Mouse (Mus musculus) midbrain, postnatal 0 days (tissue): ENCODE results near the gene Fam43a. TPM values are rescaled to one million over a fixed set of nuclear protein-coding genes. Genes with fewer than 3 reads are reported as not detected.

Experiments
- ATAC-seq: fragments of 200-750 bp; cut with Nextera tagmentation; 2 replicates; pipeline ENCODE4 v1.8.0; 2017; ENCODE audit warnings: moderate number of reproducible peaks, mild to moderate bottlenecking, moderate TSS enrichment, moderate library complexity; ENCODE audit not compliant: low FRiP score
- DNase-seq: peaks from one replicate; pipeline ENCODE4 v3.0.0-alpha.2; 2015; ENCODE audit warnings: low spot score
- H3K27ac ChIP-seq: fragments of 300-500 bp; sonication (generic); 2 replicates; pipeline ENCODE4 v1.5.1; 2014; ENCODE audit warnings: low read depth, mild to moderate bottlenecking, low read length, mixed read lengths
- H3K27me3 ChIP-seq: fragments of 300-500 bp; sonication (generic); 2 replicates; pipeline ENCODE4 v1.6.1; 2014; ENCODE audit warnings: low read length, control low read depth, mixed read lengths; ENCODE audit not compliant: insufficient read depth
- H3K36me3 ChIP-seq: fragments of 300-500 bp; sonication (generic); 2 replicates; pipeline ENCODE4 v1.6.1; 2014; ENCODE audit warnings: low read length, control low read depth, mixed read lengths; ENCODE audit not compliant: insufficient read depth
- H3K4me1 ChIP-seq: fragments of 300-500 bp; sonication (generic); 2 replicates; pipeline ENCODE4 v1.6.1; 2014; ENCODE audit warnings: mild to moderate bottlenecking, control low read depth, antibody characterized with exemption, low read length, mixed read lengths; ENCODE audit not compliant: insufficient read depth
- H3K4me2 ChIP-seq: fragments of 300-500 bp; sonication (generic); 2 replicates; pipeline ENCODE4 v1.6.1; 2014; ENCODE audit warnings: low read depth, mild to moderate bottlenecking, low read length, mixed read lengths; ENCODE audit not compliant: poor library complexity, severe bottlenecking
- H3K4me3 ChIP-seq: fragments of 300-500 bp; sonication (generic); 2 replicates; pipeline ENCODE4 v1.5.1; 2014; ENCODE audit warnings: low read depth, mild to moderate bottlenecking, low read length, moderate library complexity
- H3K9ac ChIP-seq: fragments of 300-500 bp; sonication (generic); replicated peaks from 2 replicates; pipeline ENCODE4 v1.6.1; 2014; ENCODE audit warnings: mild to moderate bottlenecking, low read length, moderate library complexity, mixed read lengths; ENCODE audit not compliant: poor library complexity, severe bottlenecking
- H3K9me3 ChIP-seq: fragments of 300-500 bp; sonication (generic); 2 replicates; pipeline ENCODE4 v1.6.1; 2016; ENCODE audit warnings: low read length, control low read depth
- CTCF ChIP-seq: IDR thresholded peaks from 2 replicates; pipeline ENCODE4 v1.5.1; 2016; ENCODE audit warnings: antibody characterized with exemption, mild to moderate bottlenecking
- WGBS: fragments of 180-500 bp; shearing (Covaris S2); extraction: QIAGEN DNeasy Blood & Tissue Kit; methylation state at CpG from one replicate; pipeline ENCODE4 v1.1.7; 2014; 5-methylcytosine and 5-hydroxymethylcytosine counted together
- polyA plus RNA-seq: library from polyadenylated mRNA; unstranded; fragments of >200 nt; fragmentation: Nextera tagmentation; extraction: Ambion mirVana; gene quantifications from 2 replicates; pipeline ENCODE4 v1.2.1, GENCODE M21; 2015
- total RNA-seq: library from RNA; depleted of rRNA; stranded (reverse); fragments of >200 nt; gene quantifications from 2 replicates; pipeline ENCODE4 v1.2.3, GENCODE M21; 2014

The Fam43a gene
- total and polyA plus RNA-seq, 2 experiments from 2014 or later: 10.1 to 22.3 TPM

DNA sequence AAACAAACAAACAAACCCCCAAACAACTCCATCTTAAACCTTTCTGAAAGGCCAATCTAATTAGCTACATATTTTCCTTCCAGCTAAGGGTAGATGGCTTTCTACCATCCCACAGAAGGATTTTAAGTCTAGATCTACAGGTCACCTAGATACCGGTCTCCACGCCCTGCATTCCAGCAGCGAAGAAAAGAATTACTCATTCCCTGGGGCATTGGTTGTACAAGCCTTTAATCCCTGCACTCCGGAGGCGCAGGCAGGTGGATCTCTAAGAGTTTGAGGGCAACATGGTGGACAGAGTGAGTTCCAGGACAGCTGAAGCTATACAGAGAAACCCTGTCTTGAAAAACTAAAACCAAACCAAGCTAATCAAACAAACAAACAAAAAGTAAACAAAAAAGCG lies 28.9 kb downstream of the Fam43a start:
- H3K9me3 ChIP-seq: no peaks in the 10 kb centered on the region
- H3K36me3 ChIP-seq: no peaks in the 10 kb centered on the region
- H3K4me2 ChIP-seq: no peak overlapping the region
- ATAC-seq (no peak), DNase-seq (no peak)
- no peaks in the 10 kb centered on the region for H3K4me1 ChIP-seq
- H3K27me3 ChIP-seq: no peaks in the 10 kb centered on the region
- WGBS: 41% methylated on average over 6 of the region's 6 CpGs
- no peak for TF ChIP-seq CTCF
- no peak overlapping the region for H3K27ac ChIP-seq
- no peak overlapping the region for H3K9ac ChIP-seq
- H3K4me3 ChIP-seq: no peak overlapping the region

DNA sequence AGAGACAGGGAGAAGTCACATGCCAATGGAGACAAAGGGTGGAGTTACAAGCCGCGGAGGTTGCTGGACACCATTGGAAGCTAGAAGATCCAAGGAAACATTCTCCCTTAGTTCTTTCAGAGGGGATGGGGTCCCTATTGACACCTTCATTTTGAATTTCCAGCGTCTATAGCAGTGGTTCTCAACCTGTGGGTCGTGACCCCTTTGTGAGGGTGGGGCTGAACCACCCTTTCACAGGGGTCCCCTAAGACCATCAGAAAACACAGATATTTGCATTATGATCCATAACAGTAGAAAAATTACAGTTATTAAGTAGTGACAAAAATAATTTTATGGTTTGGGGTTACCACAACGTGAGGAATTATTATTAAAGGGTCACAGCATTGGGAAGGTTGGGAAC lies 30.0 kb downstream of the Fam43a start:
- no peaks in the 10 kb centered on the region for H3K36me3 ChIP-seq
- no peak overlapping the region for H3K4me3 ChIP-seq
- no peaks in the 10 kb centered on the region for H3K27me3 ChIP-seq
- no peak overlapping the region for H3K27ac ChIP-seq
- H3K9me3 ChIP-seq: no peaks in the 10 kb centered on the region
- TF ChIP-seq CTCF: no peak
- DNase-seq (no peak), ATAC-seq (no peak)
- no peak overlapping the region for H3K9ac ChIP-seq
- 85% methylated on average over 5 of the region's 5 CpGs for WGBS
- no peaks in the 10 kb centered on the region for H3K4me1 ChIP-seq
- no peak overlapping the region for H3K4me2 ChIP-seq

DNA sequence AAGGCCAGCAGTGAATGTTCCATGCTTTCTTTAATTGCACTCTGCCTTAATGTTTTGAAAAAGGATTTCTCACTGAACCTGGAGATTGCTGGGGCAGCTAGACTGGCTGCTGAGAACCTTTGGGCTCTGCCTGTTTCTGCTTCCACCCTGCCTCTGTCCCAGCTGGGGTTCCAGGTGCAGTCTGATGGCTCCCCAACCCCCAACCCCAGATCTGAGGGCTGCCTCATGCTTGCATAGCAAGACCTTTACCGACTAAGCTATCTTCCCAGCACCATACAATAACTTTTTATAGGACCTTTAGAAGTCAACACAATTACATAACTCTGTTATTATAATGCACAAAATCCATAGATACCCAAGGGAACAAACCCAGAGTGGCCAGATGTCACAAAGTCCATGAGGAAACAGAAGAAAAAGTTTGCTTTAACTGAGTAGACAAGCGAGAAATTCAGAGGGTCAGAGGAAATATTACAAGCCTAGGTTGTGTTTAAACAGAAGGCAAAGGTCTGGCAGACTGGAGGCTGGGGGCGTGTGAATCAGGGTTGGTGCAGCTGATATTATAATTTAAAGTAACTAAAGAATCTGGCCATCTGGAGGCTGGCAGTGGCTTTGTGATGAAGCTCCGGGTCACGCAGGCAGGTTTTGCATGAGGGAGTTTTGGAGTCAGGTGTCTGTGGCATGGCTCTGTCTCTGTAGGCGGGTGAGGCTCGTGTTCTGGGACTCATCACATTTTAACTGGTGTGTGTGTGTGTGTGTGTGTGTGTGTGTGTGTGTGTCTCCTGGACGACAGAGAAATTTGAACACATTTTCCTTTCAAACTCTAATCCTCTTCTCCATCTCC lies 34.6 kb downstream of the Fam43a start:
- H3K9me3 ChIP-seq: no peaks in the 10 kb centered on the region
- DNase-seq (no peak), ATAC-seq (no peak)
- 58% methylated on average over 8 of the region's 8 CpGs for WGBS
- H3K27ac ChIP-seq: no peak overlapping the region
- H3K9ac ChIP-seq: no peak overlapping the region
- H3K4me1 ChIP-seq: no peaks in the 10 kb centered on the region
- no peaks in the 10 kb centered on the region for H3K36me3 ChIP-seq
- H3K4me2 ChIP-seq: no peak overlapping the region
- no peak for TF ChIP-seq CTCF
- H3K27me3 ChIP-seq: no peaks in the 10 kb centered on the region
- H3K4me3 ChIP-seq: no peak overlapping the region

DNA sequence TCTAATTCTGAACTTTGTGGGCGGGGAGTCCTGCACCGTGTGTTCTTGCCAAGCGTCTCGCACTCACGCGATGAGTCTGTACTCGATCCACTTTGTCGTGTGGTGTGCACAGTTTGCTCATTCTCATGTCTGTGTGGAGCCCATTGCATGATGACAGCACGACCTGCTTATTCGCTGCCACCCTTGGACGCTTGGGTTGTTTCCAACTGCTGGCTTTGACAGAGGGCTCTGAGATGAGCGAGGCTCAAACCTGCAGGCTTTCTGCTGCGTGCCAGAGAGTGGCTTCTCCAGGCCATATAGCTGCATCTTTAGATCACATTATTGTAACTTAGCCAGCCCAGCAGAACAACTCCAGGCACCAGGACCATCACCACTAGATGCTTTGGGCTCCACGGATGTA lies 39.1 kb downstream of the Fam43a start:
- ATAC-seq (no peak), DNase-seq (peak; percentile 30)
- TF ChIP-seq CTCF: no peak
- 91% methylated on average over 14 of the region's 14 CpGs for WGBS
- no peak overlapping the region for H3K4me2 ChIP-seq
- H3K9ac ChIP-seq: no peak overlapping the region
- no peaks in the 10 kb centered on the region for H3K36me3 ChIP-seq
- no peaks in the 10 kb centered on the region for H3K9me3 ChIP-seq
- H3K27me3 ChIP-seq: no peaks in the 10 kb centered on the region
- no peaks in the 10 kb centered on the region for H3K4me1 ChIP-seq
- no peak overlapping the region for H3K27ac ChIP-seq
- no peak overlapping the region for H3K4me3 ChIP-seq

DNA sequence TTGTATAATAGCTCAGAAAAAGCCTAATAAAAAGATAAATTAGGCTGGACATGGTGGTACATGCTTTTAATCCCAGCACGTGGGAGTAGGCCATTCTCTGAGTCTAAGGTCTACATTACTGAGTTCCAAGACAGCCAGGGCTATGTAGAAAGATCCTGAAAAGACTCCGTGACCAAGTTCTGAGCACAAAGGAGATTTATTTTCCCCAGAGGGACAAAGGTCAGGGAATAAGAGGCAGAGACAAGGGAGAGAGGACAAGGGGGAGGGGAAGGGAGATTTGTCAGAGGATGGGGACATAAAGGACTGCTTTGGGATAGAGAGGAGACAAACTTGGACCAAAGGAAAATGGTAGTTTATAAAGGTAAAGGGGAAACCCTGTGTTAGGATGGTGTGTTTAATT lies 41.1 kb downstream of the Fam43a start:
- H3K4me3 ChIP-seq: no peak overlapping the region
- WGBS: 30% methylated on average over 2 of the region's 2 CpGs
- ATAC-seq (no peak), DNase-seq (no peak)
- no peaks in the 10 kb centered on the region for H3K36me3 ChIP-seq
- no peak for TF ChIP-seq CTCF
- H3K4me1 ChIP-seq: no peaks in the 10 kb centered on the region
- no peaks in the 10 kb centered on the region for H3K27me3 ChIP-seq
- no peaks in the 10 kb centered on the region for H3K9me3 ChIP-seq
- H3K4me2 ChIP-seq: no peak overlapping the region
- H3K27ac ChIP-seq: no peak overlapping the region
- H3K9ac ChIP-seq: no peak overlapping the region

DNA sequence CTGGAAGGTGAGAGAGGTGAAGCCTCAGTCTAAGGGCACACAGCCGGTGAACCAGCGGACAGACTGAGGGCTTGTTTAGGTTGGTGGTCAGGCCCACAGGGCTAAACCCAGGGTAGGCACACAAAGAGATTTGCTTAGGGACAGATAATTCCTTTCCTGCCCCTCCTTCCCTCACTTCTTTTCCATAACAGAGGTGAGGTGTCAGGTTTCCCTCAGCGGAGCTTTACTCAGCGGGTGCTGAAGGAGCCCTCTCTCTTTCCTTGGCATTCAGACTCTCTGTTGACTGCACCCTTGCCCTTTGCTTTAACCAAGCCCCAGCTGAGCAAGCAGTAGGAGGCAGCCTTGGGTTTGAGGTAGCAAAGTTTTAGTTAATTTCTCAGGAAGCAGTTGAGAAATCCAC lies 41.9 kb downstream of the Fam43a start:
- no peaks in the 10 kb centered on the region for H3K27me3 ChIP-seq
- no peak overlapping the region for H3K9ac ChIP-seq
- H3K9me3 ChIP-seq: no peaks in the 10 kb centered on the region
- ATAC-seq (no peak), DNase-seq (no peak)
- TF ChIP-seq CTCF: no peak
- WGBS: 32% methylated on average over 4 of the region's 4 CpGs
- H3K27ac ChIP-seq: no peak overlapping the region
- no peaks in the 10 kb centered on the region for H3K4me1 ChIP-seq
- no peak overlapping the region for H3K4me3 ChIP-seq
- no peaks in the 10 kb centered on the region for H3K36me3 ChIP-seq
- H3K4me2 ChIP-seq: no peak overlapping the region
